Mouse (Mus musculus) cortical plate, adult 2 months (tissue): Measurements from ENCODE around the gene Ift43.

Experiments
- CTCF ChIP-seq: fragments of 200-500 bp; IDR thresholded peaks from 2 replicates; pipeline ENCODE4 v1.5.1; 2011; ENCODE audit warnings: mild to moderate bottlenecking, control low read depth, low read length; ENCODE audit not compliant: insufficient read depth; ENCODE audit errors: extremely low read depth
- POLR2A ChIP-seq: fragments of 200-500 bp; IDR thresholded peaks from 2 replicates; pipeline ENCODE4 v1.6.1; 2011; ENCODE audit warnings: mild to moderate bottlenecking, low read length, control low read depth; ENCODE audit not compliant: insufficient read depth; ENCODE audit errors: extremely low read depth

- TF ChIP-seq CTCF (no peak), POLR2A (no peak)
Measured at GRCm38 (mm10) chr12:86149087-86149486, 66.7 kb downstream of the Ift43 start.
